Mouse (Mus musculus): ENCODE results near the gene C130074G19Rik.

- TF ChIP-seq CTCF (IDR thresholded peaks at IDR 0.05; ENCODE audit: low read depth, low read length) (no peak), TAL1 (conservative IDR thresholded peaks at IDR 0.05; ENCODE audit: low read depth, low read length) (no peak), GATA1 (IDR thresholded peaks at IDR 0.05; ENCODE audit: borderline replicate concordance, low read length) (no peak), POLR2AphosphoS5 (IDR thresholded peaks at IDR 0.05; ENCODE audit: insufficient replicate concordance, low read depth, low read length) (no peak)
These were observed 29.7 kb downstream of the C130074G19Rik start for GRCm38 (mm10) chr1:184853339-184853738.
